Mouse (Mus musculus): ENCODE results near the gene Sox8. TPM values are rescaled to one million over a fixed set of nuclear protein-coding genes. Genes with fewer than 3 reads are reported as not detected.

The Sox8 gene
- polyA plus RNA-seq, 1 experiment from 2014 or later: 2.5 TPM

DNA sequence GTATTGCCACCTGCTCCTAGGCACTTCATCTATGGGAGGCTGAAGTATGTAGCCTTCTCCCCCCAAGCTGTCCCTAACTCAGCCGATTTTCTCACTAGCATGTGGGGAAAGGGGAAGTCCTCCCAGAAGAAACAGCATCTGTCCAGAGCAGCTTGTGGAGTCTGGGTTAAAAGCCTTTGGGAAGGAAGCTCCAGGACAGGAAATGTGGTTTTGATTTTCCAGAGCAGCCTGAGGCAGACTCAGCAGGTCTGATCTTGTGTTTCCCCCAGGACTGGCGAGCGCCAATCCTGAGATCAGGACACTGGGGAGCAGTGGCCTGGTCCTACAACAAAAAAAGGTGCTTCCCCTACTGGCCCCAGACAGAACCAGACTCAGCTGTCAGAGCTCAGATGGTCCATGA is 15.3 kb downstream of the Sox8 start:
- TF ChIP-seq CTCF (IDR thresholded peaks at IDR 0.05; ENCODE audit: low read depth): no peak
- Histone ChIP-seq H3K4me3 (ENCODE audit: low read depth, low read length) (no peak overlapping the region), H3K36me3 (ENCODE audit: control insufficient read depth, insufficient read depth) (no peaks in the 10 kb centered on the region), H3K9ac (ENCODE audit: low read depth, low read length) (no peak overlapping the region), H3K27me3 (replicated peaks; ENCODE audit: control insufficient read depth, insufficient read depth, low read length) (peaks cover 10% of the 10 kb centered on the region), H3K9me3 (ENCODE audit: control insufficient read depth) (no peaks in the 10 kb centered on the region), H3K4me2 (replicated peaks; ENCODE audit: low read depth) (no peak overlapping the region), H3K27ac (ENCODE audit: low read depth, low read length) (no peak overlapping the region), H3K4me1 (replicated peaks; ENCODE audit: control insufficient read depth, insufficient read depth, low read length) (no peaks in the 10 kb centered on the region)
- ATAC-seq: no peak
- WGBS: 59% methylated on average over 3 of the region's 3 CpGs

DNA sequence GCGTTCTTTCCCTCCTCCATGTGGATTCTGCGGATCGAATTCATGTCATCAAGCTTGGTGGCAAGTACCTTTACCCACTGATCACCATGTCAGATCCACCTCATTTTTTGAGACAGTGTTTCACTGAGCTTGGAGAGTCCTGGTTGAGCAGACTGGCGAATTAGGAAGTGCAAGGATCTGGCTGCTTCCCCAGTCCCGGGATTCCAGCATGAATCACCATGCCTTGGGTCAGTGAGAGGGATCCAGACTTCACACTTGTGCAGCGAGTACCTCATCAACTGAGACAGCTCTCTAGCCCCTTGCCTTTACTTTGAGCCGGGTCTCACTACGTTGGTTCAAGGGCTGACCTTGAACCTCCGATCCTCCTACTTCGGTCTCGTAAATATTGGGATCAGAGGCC is 19.2 kb downstream of the Sox8 start:
- H3K27ac ChIP-seq (ENCODE audit: low read depth, low read length): no peak overlapping the region
- H3K9ac ChIP-seq (ENCODE audit: low read depth, low read length): no peak overlapping the region
- no peak for ATAC-seq
- no peaks in the 10 kb centered on the region for H3K36me3 ChIP-seq (ENCODE audit: control insufficient read depth, insufficient read depth)
- 87% methylated on average over 11 of the region's 11 CpGs for WGBS
- H3K4me2 ChIP-seq (replicated peaks; ENCODE audit: low read depth): no peak overlapping the region
- H3K4me3 ChIP-seq (ENCODE audit: low read depth, low read length): no peak overlapping the region
- TF ChIP-seq CTCF (IDR thresholded peaks at IDR 0.05; ENCODE audit: low read depth): no peak
- no peaks in the 10 kb centered on the region for H3K9me3 ChIP-seq (ENCODE audit: control insufficient read depth)
- no peaks in the 10 kb centered on the region; the same call in 1 of the 2 replicates for H3K27me3 ChIP-seq (replicated peaks; ENCODE audit: control insufficient read depth, insufficient read depth, low read length)
- no peaks in the 10 kb centered on the region for H3K4me1 ChIP-seq (replicated peaks; ENCODE audit: control insufficient read depth, insufficient read depth, low read length)

DNA sequence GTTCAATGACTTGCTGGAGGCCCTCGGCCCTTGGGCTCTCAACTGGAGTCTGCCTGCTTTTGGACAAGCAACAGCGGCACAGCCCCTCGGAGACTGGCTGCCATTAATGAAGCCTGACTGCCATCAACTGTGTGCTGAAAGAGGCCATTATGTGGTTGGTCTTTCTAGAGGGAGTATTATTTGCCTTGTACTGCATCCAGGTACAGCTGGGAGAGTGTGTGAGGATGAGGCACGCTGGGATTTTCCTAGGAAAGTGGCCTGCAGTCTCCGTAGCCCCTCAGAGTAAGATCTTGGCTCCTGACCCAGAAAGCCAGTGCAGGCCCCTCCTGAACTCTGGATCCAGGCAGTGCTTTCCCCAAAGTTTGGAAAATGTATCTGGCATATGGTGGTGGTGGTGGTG is 20.5 kb downstream of the Sox8 start:
- Histone ChIP-seq H3K4me1 (replicated peaks; ENCODE audit: control insufficient read depth, insufficient read depth, low read length) (no peaks in the 10 kb centered on the region), H3K27ac (ENCODE audit: low read depth, low read length) (no peak overlapping the region), H3K36me3 (ENCODE audit: control insufficient read depth, insufficient read depth) (no peaks in the 10 kb centered on the region), H3K9ac (ENCODE audit: low read depth, low read length) (no peak overlapping the region), H3K9me3 (ENCODE audit: control insufficient read depth) (no peaks in the 10 kb centered on the region), H3K4me2 (replicated peaks; ENCODE audit: low read depth) (no peak overlapping the region), H3K4me3 (ENCODE audit: low read depth, low read length) (no peak overlapping the region), H3K27me3 (replicated peaks; ENCODE audit: control insufficient read depth, insufficient read depth, low read length) (no peaks in the 10 kb centered on the region)
- ATAC-seq: no peak
- 89% methylated on average over 5 of the region's 5 CpGs for WGBS
- TF ChIP-seq CTCF (IDR thresholded peaks at IDR 0.05; ENCODE audit: low read depth): no peak

DNA sequence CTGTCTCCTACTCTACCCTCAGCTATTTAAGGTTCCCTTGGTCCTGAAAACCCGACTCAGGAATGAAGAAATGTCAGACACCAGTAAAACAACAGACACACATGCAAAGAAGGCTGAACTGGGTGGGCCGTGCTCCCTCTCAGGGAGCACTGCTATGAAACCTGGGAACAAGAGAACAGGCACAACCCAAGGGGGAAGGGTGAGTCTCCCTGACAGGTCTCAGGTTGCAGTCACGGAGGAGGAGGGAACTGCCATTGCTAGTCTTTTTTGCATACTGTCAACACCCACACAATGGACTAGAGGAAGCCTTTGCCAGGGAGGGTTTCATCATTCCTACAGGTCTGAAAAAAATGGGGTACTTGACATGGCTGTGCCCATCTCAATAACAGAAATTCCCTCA is 23.5 kb downstream of the Sox8 start:
- Histone ChIP-seq H3K9me3 (ENCODE audit: control insufficient read depth) (no peaks in the 10 kb centered on the region), H3K4me1 (replicated peaks; ENCODE audit: control insufficient read depth, insufficient read depth, low read length) (no peaks in the 10 kb centered on the region), H3K4me3 (ENCODE audit: low read depth, low read length) (no peak overlapping the region), H3K4me2 (replicated peaks; ENCODE audit: low read depth) (no peak overlapping the region), H3K36me3 (ENCODE audit: control insufficient read depth, insufficient read depth) (no peaks in the 10 kb centered on the region), H3K27ac (ENCODE audit: low read depth, low read length) (no peak overlapping the region), H3K27me3 (replicated peaks; ENCODE audit: control insufficient read depth, insufficient read depth, low read length) (no peaks in the 10 kb centered on the region), H3K9ac (ENCODE audit: low read depth, low read length) (no peak overlapping the region)
- ATAC-seq: no peak
- no peak for TF ChIP-seq CTCF (IDR thresholded peaks at IDR 0.05; ENCODE audit: low read depth)
- WGBS: 38% methylated on average over 3 of the region's 3 CpGs

DNA sequence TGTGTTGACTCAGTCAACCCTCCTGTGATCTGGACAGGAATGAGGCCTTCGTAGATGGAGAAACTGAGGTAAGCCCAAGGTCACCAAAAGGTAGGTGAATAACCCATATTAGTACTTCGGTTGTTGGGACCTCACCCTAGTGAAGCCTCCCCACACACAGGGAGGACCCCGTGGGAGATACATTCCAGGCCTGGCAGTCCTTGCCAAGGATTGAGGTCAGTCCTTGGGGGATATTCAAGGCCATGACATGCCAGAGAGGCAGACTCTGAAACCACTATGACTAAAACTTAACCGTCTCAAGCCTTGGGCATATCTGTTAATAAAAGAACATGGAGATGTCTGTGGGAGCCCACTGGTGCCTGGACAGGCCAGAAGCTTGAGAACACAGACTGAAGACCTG is 28.7 kb downstream of the Sox8 start:
- Histone ChIP-seq H3K36me3 (ENCODE audit: control insufficient read depth, insufficient read depth) (no peaks in the 10 kb centered on the region), H3K9me3 (ENCODE audit: control insufficient read depth) (no peaks in the 10 kb centered on the region), H3K27ac (ENCODE audit: low read depth, low read length) (no peak overlapping the region), H3K9ac (ENCODE audit: low read depth, low read length) (no peak overlapping the region), H3K4me2 (replicated peaks; ENCODE audit: low read depth) (no peak overlapping the region), H3K4me1 (replicated peaks; ENCODE audit: control insufficient read depth, insufficient read depth, low read length) (no peaks in the 10 kb centered on the region), H3K4me3 (ENCODE audit: low read depth, low read length) (no peak overlapping the region), H3K27me3 (replicated peaks; ENCODE audit: control insufficient read depth, insufficient read depth, low read length) (no peaks in the 10 kb centered on the region)
- 80% methylated on average over 4 of the region's 4 CpGs for WGBS
- TF ChIP-seq CTCF (IDR thresholded peaks at IDR 0.05; ENCODE audit: low read depth): no peak
- no peak for ATAC-seq

DNA sequence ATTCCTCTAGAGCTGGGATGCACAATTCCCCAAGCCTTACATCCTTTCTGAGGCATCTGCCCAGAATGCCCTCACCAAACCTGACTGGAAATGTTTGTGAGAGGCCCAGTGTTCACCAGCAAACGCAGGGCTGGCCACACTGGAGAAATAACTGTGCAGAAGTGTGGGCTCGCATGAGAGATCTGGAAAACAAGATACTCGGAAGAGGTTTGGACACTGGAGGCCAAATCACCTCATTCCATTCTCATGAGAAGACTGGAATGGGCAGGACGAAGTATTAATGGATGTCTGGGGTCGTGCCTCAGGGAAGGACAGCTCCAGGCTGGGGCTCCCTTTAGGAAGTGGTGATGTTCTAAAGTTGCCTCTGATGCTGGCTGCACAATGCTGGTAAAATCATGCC is 29.8 kb downstream of the Sox8 start:
- no peaks in the 10 kb centered on the region for H3K4me1 ChIP-seq (replicated peaks; ENCODE audit: control insufficient read depth, insufficient read depth, low read length)
- WGBS: 72% methylated on average over 5 of the region's 5 CpGs
- no peak for TF ChIP-seq CTCF (IDR thresholded peaks at IDR 0.05; ENCODE audit: low read depth)
- no peak overlapping the region for H3K4me2 ChIP-seq (replicated peaks; ENCODE audit: low read depth)
- no peaks in the 10 kb centered on the region for H3K27me3 ChIP-seq (replicated peaks; ENCODE audit: control insufficient read depth, insufficient read depth, low read length)
- no peak overlapping the region for H3K4me3 ChIP-seq (ENCODE audit: low read depth, low read length)
- no peaks in the 10 kb centered on the region for H3K36me3 ChIP-seq (ENCODE audit: control insufficient read depth, insufficient read depth)
- no peak for ATAC-seq
- H3K9ac ChIP-seq (ENCODE audit: low read depth, low read length): no peak overlapping the region
- no peak overlapping the region for H3K27ac ChIP-seq (ENCODE audit: low read depth, low read length)
- H3K9me3 ChIP-seq (ENCODE audit: control insufficient read depth): no peaks in the 10 kb centered on the region

All from intestine, postnatal 0 days (tissue).